Mouse (Mus musculus): ENCODE data around the gene Gabrg3. TPM values are rescaled to one million over a fixed set of nuclear protein-coding genes. Genes with fewer than 3 reads are reported as not detected.
A peak's percentile ranks its signal among the peaks of the same experiment; 100 is the strongest.

Gabrg3 gene
- polyA plus RNA-seq, 1 experiment from 2014 or later = 0.45 TPM

DNA sequence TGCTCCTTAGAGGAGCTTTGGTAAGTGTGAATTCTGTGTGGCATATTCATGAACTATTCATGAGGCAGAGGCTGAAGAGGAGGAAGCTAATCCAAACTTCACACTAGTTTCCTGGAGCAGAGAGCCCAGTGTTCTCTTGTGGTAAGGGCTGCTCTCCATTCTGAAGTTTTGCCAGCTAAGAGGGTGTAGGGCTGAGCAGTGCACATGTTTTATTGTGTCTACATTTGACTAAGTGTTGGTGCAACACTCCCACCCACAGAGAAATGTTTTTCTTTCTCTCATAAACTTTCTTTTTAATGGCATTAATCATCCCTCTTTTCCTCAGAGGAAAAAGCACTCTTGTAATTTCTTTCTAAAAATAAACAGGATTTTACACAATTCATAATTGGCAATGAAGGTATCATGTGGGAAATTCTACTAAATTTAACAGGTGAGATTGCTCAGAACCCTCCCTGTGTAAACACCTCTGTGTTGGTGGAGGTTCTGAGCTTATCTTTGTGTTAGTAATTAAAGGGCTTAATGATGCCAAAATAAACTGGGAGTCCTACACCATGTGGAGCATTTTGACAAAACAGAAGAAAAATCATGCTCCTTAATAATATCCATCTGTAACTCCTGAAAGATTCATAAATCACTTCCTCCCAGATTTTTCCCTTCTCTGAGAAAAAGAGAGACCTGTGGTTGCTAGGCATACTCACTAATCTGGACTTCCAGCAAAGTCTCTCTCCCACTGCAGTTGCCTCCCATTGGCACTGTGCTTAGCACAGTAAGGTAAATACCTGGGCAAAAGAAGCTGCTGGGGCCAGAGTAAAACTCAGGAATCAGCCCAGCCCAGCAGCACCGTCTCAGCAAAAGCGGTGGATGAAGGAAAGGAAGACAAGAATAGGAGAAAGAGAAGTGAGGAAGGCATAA lies 389.0 kb downstream of the Gabrg3 start:
- Histone ChIP-seq H3K4me3 (no peak overlapping the region), H3K9me3 (replicated peaks) (no peaks in the 10 kb centered on the region), H3K4me1 (no peaks in the 10 kb centered on the region), H3K27ac (no peak overlapping the region), H3K4me2 (replicated peaks) (no peak overlapping the region), H3K36me3 (no peaks in the 10 kb centered on the region), H3K9ac (no peak overlapping the region), H3K27me3 (no peaks in the 10 kb centered on the region)
- ATAC-seq (ENCODE audit: low FRiP score) = no peak
- WGBS = 94% methylated on average over 2 of the region's 2 CpGs

DNA sequence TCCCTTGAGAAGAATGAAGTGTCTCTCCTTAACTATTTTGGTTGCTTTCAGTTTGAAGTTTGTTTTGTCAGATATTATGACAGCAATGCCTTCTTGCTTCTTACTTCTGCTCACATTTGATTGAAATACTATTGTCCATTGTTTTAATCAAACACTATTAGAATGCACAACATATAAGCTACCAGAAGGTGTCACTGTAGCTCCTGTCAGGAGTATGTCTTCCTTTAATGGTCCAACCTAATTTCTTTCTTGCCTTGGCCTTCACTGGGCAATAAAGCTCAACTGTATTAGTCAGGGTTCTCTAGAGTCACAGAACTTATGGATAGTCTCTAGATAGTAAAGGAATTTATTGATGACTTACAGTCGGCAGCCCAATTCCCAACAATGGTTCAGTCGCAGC lies 440.6 kb downstream of the Gabrg3 start:
- H3K4me3 ChIP-seq = no peak overlapping the region
- H3K9ac ChIP-seq = no peak overlapping the region
- H3K4me2 ChIP-seq (replicated peaks) = no peak overlapping the region
- no peak for ATAC-seq (ENCODE audit: low FRiP score)
- H3K4me1 ChIP-seq = no peaks in the 10 kb centered on the region
- no peaks in the 10 kb centered on the region for H3K9me3 ChIP-seq (replicated peaks)
- no peaks in the 10 kb centered on the region for H3K27me3 ChIP-seq
- H3K27ac ChIP-seq = no peak overlapping the region
- H3K36me3 ChIP-seq = no peaks in the 10 kb centered on the region
- WGBS = 64% methylated on average over 1 of the region's 2 CpGs

DNA sequence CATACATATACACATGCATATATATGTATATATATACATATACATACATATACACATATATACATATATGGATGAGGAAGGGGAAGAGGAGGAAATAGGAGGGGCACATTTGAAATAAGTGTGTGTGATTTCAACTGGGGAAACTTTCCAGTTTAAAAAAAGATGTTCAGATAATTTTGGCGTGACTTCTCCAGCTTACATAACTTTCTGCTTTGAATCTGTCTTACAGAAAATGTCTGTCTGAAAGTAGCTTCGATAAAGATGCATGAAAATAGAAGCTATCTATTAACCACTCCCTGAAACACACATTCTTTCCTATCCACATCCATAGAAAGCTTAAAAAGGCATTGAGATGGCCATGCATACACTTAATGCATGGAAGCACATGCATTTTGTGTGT lies 445.4 kb downstream of the Gabrg3 start:
- Histone ChIP-seq H3K27me3 (no peaks in the 10 kb centered on the region), H3K36me3 (no peaks in the 10 kb centered on the region), H3K9me3 (replicated peaks) (no peaks in the 10 kb centered on the region), H3K4me1 (no peaks in the 10 kb centered on the region), H3K9ac (no peak overlapping the region), H3K4me2 (replicated peaks) (no peak overlapping the region), H3K27ac (no peak overlapping the region), H3K4me3 (no peak overlapping the region)
- WGBS = 87% methylated on average over 2 of the region's 2 CpGs
- no peak for ATAC-seq (ENCODE audit: low FRiP score)

DNA sequence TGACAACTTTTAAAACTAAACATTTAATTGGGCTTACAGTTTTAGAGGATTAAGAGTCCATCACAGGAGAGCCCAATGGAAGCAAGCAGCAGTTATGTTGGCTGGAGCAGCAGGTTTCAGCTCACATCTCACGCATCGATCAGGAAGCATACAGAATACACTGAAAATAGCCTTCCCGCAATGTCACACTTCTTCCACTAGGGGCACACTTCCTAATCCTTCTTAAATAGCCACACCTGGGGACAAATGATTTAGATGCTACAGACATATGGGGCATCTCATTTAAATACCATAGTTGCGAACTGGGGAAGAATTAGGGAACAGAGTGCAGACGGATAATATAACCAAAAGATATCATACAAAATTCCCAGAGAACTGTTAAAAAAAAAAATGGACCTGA lies 449.0 kb downstream of the Gabrg3 start:
- Histone ChIP-seq H3K9me3 (replicated peaks) (no peaks in the 10 kb centered on the region), H3K4me3 (no peak overlapping the region), H3K4me2 (replicated peaks) (no peak overlapping the region), H3K9ac (no peak overlapping the region), H3K27ac (no peak overlapping the region), H3K4me1 (no peaks in the 10 kb centered on the region), H3K27me3 (no peaks in the 10 kb centered on the region), H3K36me3 (no peaks in the 10 kb centered on the region)
- no peak for ATAC-seq (ENCODE audit: low FRiP score)
- 77% methylated on average over 5 of the region's 5 CpGs for WGBS

DNA sequence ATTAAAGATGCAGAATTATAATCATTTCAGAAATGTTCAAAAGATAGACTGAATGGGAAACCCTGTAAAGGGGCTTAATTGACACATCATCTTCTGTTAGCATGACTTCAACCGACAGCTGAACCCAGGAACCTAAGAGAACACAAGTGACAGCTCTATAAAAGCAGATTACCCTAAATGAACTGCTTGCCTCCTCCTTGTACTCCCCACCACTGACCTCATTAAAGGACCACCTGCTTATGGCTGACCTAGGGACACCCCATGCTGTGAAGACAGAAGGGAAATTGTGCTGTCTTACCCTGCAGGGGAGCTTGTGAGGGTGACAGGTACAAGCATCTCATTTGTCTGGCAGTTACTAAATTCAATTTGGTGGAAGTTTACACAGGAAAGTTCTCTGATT lies 467.5 kb downstream of the Gabrg3 start:
- Histone ChIP-seq H3K9ac (no peak overlapping the region), H3K4me1 (no peaks in the 10 kb centered on the region), H3K4me2 (replicated peaks) (no peak overlapping the region), H3K36me3 (no peaks in the 10 kb centered on the region), H3K27me3 (no peaks in the 10 kb centered on the region), H3K4me3 (no peak overlapping the region), H3K9me3 (replicated peaks) (no peaks in the 10 kb centered on the region), H3K27ac (no peak overlapping the region)
- no peak; the same call in 1 of the 2 replicates for ATAC-seq (ENCODE audit: low FRiP score)
- 56% methylated on average over 1 of the region's 1 CpGs for WGBS

DNA sequence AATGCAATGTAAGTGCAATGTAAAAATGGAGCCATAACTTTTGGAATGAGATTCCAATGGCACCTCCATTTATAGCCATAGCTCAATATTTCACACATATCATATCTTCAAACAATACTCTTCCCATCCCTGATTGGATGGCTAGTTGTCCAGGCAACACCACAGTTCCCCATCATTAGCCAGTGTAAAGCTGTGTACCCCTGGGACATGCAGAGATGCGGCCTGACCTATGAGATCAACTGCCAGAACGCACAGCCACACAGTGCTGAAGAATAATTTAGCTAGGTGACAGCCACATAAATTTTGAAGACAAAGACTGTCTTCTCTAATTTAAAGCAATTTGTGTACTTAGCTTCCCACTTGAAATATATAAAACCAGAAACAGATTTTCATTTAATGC lies 472.1 kb downstream of the Gabrg3 start:
- Histone ChIP-seq H3K9me3 (replicated peaks) (0 out of 2 replicates have a peak, but pooled peaks cover 4% of the 10 kb centered on the region), H3K27ac (no peak overlapping the region), H3K36me3 (no peaks in the 10 kb centered on the region), H3K4me2 (replicated peaks) (no peak overlapping the region), H3K4me1 (no peaks in the 10 kb centered on the region), H3K27me3 (no peaks in the 10 kb centered on the region), H3K9ac (no peak overlapping the region), H3K4me3 (no peak overlapping the region)
- WGBS = 56% methylated on average over 2 of the region's 2 CpGs
- ATAC-seq (ENCODE audit: low FRiP score) = peak; percentile 84

DNA sequence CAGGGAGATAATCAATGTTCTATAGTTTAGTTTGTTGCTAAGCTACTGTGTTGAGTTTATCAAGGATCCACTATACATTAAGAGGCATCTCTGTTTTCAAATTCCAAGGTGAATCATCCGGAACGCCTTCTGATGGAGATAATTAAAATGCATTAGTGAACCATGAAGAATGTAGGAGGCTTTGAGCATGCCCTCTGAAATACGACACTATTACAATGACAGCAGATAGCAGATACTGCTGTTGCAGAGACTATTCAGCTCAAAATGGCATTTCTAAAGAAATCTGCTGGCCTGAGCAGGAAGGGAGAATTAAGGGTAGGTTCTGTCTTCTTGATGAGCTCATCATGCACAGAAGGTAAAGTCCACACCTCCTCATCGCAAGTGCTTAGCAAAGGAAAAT lies 487.2 kb downstream of the Gabrg3 start:
- Histone ChIP-seq H3K27ac (no peak overlapping the region), H3K4me3 (no peak overlapping the region), H3K36me3 (no peaks in the 10 kb centered on the region), H3K4me2 (replicated peaks) (no peak overlapping the region), H3K9ac (no peak overlapping the region), H3K9me3 (replicated peaks) (no peaks in the 10 kb centered on the region), H3K27me3 (no peaks in the 10 kb centered on the region), H3K4me1 (no peaks in the 10 kb centered on the region)
- 49% methylated on average over 4 of the region's 4 CpGs for WGBS
- ATAC-seq (ENCODE audit: low FRiP score) = no peak

DNA sequence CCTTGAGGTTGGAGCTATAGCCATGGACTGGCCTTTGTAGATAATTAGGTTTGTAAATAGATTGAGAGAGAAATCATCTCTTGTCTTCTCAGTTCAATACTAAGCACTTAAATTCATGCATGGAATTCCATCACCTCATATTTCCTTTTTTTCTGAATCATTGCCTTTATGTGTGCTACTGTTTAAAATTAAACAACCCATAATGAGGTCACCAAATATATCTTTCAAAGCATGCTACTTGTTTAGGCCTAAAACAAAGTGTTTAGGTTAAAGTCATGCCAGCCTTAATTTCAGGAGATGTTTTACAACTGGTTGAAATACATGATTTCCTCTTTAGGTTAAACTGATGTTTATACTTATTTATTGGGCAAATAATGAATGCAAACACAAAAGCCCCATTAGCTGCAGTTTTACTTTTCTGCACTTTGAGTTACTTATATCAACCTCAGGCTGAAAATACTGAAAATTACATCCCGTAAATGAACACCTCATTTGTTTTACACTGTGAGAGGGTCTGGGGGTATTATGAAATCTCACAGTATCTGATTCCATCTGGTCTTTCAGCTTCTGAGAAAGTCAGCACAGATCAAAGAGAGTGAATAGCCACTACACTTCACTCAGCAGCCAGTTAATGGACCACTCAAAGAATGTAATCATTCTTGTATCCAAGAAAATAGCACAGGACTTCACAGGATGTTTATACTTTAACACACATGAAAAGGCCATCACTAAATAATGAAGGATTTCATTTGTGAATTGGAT lies 519.5 kb downstream of the Gabrg3 start:
- Histone ChIP-seq H3K4me2 (replicated peaks) (no peak overlapping the region), H3K9me3 (replicated peaks) (no peaks in the 10 kb centered on the region), H3K4me3 (no peak overlapping the region), H3K4me1 (no peaks in the 10 kb centered on the region), H3K36me3 (no peaks in the 10 kb centered on the region), H3K9ac (no peak overlapping the region), H3K27ac (no peak overlapping the region), H3K27me3 (no peaks in the 10 kb centered on the region)
- WGBS = 75% methylated on average over 1 of the region's 1 CpGs
- no peak for ATAC-seq (ENCODE audit: low FRiP score)

DNA sequence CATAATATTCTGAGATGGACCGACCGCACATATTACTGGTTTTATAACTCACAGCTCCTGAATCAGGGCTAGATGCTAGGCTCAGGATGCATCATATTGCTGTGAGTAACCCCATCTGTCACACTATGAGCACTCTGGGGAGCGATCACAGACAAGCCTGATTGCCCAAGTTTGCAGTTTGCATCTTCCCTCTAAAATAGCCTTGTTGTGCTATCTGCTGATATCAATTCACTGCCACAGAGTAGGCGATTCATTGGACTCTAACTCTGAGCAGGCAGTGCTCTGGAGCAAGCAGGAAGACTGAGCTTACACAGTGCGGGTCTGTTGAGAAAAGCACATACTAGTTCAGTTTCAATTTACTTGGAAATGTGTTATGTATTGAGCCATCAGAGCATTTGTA lies 543.4 kb downstream of the Gabrg3 start:
- no peak overlapping the region for H3K9ac ChIP-seq
- H3K4me3 ChIP-seq = no peak overlapping the region
- no peaks in the 10 kb centered on the region for H3K36me3 ChIP-seq
- H3K4me1 ChIP-seq = no peaks in the 10 kb centered on the region
- H3K27me3 ChIP-seq = no peaks in the 10 kb centered on the region
- H3K27ac ChIP-seq = no peak overlapping the region
- ATAC-seq (ENCODE audit: low FRiP score) = no peak
- no peak overlapping the region for H3K4me2 ChIP-seq (replicated peaks)
- WGBS = 92% methylated on average over 5 of the region's 5 CpGs
- no peaks in the 10 kb centered on the region for H3K9me3 ChIP-seq (replicated peaks)

DNA sequence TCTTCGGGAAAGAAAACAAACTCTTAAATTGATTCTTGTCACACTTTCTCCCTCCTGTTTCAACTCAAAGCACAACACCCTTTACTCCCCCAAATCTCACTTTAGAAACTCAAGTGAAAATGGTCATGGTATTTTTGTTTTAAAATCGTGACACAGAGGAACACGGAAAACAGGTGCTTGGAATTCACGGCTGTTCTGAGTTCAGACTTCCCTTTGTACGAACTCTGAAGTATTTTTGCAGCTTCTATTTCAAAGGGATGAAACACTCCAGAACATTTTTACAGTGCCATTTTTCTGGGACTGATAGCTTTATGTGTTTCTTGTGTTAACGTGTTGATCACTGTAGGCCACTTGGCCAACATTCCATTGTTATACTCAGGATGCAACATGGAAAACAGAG lies 561.5 kb downstream of the Gabrg3 start:
- Histone ChIP-seq H3K4me3 (no peak overlapping the region), H3K9ac (no peak overlapping the region), H3K4me2 (replicated peaks) (no peak overlapping the region), H3K9me3 (replicated peaks) (no peaks in the 10 kb centered on the region), H3K36me3 (no peaks in the 10 kb centered on the region), H3K4me1 (no peaks in the 10 kb centered on the region), H3K27ac (no peak overlapping the region), H3K27me3 (no peaks in the 10 kb centered on the region)
- 89% methylated on average over 6 of the region's 6 CpGs for WGBS
- no peak for ATAC-seq (ENCODE audit: low FRiP score)

DNA sequence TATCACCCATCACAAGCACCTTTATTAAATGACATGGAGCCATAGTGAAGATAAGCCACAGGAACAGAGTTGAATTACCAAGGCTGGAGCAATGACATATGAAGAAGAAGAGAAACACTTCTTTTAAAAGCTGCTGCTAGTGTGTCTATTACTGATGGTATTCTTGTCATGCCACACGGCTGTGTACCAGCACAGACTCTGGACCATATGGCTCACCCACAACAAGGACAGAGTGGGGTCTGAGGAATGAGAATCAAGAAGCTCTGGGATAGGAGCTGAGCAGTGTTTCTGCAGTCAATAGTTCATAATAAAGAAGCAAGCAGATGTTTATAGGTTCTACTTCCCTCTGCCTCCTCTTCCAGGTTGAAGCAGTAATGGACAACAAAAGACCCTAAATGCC lies 585.1 kb downstream of the Gabrg3 start:
- H3K36me3 ChIP-seq = no peaks in the 10 kb centered on the region
- H3K4me1 ChIP-seq = no peaks in the 10 kb centered on the region
- H3K27me3 ChIP-seq = no peaks in the 10 kb centered on the region
- no peaks in the 10 kb centered on the region for H3K9me3 ChIP-seq (replicated peaks)
- H3K27ac ChIP-seq = no peak overlapping the region
- H3K4me2 ChIP-seq (replicated peaks) = no peak overlapping the region
- no peak overlapping the region for H3K9ac ChIP-seq
- no peak for ATAC-seq (ENCODE audit: low FRiP score)
- H3K4me3 ChIP-seq = no peak overlapping the region
- 80% methylated on average over 1 of the region's 1 CpGs for WGBS

DNA sequence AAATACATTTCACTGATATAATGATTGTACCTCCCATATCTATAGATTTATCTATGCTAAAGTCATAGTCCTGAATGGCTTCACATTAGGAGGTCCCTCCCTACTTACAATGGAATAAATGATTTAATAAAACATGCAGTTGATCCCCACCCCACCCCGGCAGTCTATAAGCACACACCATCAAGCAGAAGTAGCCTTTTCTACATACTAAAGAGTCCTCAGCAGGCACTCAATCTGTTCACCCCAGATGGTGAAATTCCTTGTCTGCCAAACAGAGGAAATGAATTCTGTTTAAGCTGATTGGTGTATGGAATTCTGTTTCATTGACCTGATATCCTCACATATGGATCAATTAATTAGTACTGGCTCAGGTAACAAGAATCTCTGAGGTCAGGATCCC lies 607.9 kb downstream of the Gabrg3 start:
- 85% methylated on average over 1 of the region's 1 CpGs for WGBS
- Histone ChIP-seq H3K4me3 (no peak overlapping the region), H3K9ac (no peak overlapping the region), H3K4me2 (replicated peaks) (no peak overlapping the region), H3K36me3 (no peaks in the 10 kb centered on the region), H3K27ac (no peak overlapping the region), H3K27me3 (no peaks in the 10 kb centered on the region), H3K9me3 (replicated peaks) (no peaks in the 10 kb centered on the region), H3K4me1 (no peaks in the 10 kb centered on the region)
- ATAC-seq (ENCODE audit: low FRiP score) = no peak

Measured in hindbrain, embryonic 12.5 days (tissue).